Mouse (Mus musculus): ENCODE measurements around the gene Rcvrn.

The Rcvrn gene

DNA sequence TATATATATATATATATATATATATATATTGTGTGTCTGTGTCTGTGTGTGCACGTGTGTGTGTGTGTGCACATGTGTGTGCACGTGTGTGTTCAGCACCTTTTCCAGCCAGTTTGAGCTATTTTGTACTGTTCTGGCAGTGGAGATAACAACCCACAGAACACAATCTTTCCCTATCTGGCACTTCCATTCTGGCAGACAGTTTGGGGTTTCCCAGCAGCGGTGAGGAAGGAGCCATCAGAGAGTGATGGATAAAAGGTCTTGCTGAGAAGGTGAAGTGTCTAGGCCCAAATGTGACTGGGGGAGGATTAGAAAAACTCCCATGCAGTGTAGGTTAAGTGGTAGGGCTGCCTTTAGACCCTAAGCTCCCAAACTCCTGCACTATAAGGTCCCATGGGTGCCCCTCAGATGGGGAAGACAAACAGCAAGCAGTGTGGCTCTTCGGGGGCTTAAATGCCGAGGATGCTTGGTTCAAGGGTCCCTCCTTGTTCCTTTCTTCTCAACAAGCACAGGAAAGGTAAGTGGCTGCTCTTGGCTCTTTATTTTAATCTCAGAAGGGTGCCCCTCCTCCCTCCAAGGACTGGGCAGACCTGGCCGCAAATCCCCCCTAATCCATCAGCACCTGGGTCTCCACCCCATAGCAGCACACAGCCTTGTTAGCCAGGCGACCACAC lies at the start of gene Rcvrn:
Gene Rcvrn, plus strand, starts transcription at position 624 of the 674 bp plus-strand sequence.
- DNase-seq (ENCODE audit: low spot score), result no peak

DNA sequence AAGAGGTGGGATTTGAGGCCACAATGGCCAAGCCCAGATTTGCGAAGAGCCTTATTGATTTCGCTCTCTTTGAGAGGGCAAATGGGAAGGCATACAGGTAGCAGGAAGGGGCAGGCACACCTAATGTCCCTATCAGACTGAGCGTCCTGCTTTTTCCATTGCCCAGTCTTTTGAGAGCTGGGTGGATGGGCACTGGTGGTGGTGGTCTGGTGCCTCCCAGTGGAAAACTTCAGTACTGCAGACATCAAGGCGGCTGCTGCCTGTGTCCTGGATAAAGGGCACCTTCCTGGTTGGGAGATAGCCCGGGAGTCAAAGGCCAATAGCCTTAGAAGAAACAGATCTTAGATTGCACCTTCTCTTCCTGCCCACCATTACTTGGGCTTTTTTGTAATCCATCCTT lies 47.4 kb upstream of the Rcvrn start:
- no peak for DNase-seq (ENCODE audit: low spot score)

DNA sequence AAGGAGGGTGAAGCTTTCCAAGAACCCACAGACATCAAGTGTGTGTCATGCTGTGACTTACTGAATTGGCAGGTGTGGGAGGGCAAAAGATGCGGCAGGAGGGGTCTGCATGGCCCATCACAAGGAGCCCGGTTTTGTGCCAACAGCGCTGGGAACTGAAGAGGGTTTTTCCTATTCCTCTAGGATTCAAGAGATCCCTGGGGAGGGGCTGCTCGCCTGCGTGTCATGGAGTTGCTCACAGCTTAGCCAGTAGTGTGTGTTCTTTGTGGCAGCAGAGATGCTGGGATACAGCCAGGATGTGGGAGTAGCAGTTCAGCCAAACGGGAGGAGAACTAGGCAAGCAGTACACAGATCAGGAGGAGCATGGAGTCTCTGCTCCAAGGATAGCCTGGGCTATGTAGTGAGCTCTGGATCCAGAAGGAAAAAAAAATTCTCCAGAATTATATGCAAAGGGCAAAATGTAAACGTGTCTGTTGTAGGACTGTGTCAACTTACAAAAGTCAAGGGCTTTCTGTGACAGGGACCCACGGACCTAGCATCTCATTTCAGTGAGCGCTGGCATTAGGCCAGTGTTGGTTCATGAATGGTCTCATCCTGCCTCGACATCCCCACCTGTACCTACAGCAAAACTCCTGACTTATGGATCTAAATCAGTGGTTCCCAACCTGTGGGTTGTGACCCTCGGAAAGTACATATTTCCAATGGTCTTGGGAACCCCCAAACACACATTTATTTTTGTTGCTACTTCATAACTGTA lies 46.3 kb upstream of the Rcvrn start:
- DNase-seq (ENCODE audit: low spot score), result no peak

DNA sequence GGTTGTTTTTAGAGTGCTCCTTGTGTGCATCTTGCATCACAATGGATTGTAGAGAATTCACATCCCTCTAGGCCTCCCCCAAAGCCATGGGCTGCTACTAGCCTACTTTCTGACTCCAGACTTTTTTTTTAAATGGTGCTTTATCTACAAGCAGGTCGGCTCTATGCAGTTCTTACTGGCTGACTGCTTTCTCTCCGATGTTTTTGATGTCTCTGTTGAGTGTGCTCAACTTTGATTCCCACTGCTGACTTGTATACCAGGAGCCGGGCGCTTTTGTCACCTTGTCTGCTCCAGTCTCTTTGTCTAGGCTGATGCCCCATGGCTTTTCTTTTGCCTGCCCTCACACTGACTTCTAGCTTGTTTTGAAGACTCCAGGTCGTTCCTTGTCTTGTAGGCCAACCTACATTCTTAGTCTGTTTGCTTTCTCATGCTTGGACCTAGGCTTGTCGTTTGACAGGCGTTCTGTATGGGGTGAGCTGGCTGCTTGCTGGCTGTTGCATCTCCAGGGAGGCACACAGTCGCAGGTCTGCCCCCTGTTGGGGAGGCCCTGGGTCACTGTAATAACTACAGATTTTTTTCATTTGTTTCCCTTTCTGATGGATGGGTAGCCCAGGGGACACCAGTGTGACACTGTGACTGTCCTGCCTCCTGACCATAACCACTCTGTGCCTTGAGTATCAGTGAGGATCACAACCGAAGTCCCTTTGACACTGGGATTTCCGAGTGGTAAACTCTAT lies 45.0 kb upstream of the Rcvrn start:
- no peak for DNase-seq (ENCODE audit: low spot score)

DNA sequence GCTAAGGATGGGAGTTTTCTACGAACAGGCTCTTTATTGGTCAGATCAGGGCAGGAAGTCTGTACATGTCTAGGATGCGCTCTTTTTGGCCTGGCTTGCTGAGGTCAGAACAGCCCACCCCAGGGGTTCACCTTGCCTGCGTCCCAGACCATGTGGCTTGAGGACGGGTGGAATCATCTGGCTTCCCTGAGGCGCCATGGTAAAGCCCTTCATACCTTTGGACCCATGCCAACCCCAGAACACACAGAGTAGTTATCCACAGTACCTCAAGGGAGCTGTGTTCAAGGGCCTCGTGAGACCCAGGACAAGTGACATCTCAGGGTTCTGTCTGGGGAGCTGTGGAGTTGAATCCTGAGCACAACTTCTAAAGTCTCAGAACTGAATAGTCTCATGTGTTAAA lies 43.4 kb upstream of the Rcvrn start:
- DNase-seq (ENCODE audit: low spot score), result no peak

DNA sequence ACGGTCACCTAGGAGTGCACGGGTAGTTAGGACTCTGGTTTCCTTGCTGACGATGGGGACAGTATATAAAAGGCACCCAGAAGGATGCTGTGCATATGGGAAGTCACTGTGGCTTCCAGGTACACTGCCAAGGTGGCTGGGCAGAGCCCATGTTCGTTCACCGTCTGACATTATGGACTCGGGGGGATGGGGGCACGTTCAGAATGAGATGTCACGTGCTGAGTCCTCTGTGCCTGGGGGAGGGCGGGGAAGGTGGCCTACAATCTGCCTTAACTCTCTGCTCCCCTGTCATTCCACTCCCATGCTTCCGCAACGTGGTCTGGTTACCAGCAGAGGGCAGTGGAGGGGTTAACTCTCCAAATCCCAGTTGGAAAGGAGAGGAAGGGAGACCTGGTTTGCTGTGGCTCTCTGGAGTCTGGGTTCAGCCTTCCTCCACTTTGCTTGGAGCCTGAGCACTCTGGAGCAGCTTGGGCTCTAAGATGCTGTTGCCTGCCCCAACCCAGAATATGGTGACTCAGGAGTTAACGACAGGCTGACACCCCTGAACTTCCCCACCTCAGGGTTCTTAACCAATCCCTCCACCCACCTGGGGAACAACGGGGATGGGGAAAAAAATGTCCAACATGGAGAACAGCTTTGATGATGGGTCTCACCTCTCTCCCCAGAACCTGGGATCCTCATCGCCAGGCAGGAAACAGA lies 42.8 kb upstream of the Rcvrn start:
- DNase-seq (ENCODE audit: low spot score), result no peak

DNA sequence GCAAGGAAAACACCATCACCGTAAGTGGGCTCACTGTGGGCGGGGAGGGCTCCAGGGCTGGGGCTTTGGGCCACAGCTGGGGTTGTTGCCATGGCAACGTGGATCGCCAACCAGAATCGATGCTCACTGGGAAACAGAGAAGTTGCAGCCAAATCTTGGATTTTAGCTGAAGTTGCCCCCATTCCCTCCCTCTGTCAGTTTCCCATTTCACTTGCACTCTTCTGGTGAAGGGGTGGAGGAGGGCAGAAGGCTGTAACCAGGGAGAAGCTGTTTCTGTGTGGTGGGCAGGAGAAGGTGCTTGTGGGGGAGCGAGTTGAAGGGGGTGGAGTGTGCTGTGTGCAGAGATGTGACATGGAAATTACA lies 42.3 kb upstream of the Rcvrn start:
- DNase-seq (ENCODE audit: low spot score), result no peak

DNA sequence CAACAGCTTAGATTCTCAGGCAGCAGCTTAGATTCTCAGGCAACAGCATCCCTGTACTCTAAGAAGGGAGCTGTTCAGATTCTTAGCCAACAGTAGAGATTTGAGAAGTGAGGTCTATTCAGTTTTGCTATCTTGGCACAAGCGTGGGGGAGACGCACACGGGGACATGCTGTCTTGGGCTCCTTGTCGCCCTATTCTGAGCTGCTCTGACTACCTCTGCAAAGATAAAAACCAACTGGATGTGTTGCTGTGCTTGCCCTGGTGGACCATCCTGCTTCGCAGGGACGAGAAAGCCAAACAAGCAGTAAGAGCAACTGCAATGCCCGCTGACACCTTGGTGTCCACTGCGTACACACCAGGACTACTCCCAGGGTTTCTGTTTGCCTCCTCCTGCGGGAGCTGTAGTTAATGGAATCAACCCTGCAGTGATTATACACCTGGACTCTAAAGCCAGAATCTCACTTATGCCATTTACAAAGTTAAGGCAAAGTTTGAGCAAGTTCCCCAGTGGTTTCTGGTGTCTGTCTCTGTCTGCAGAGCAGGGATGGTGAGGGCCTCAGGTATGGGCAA lies 41.5 kb upstream of the Rcvrn start:
- no peak for DNase-seq (ENCODE audit: low spot score)

DNA sequence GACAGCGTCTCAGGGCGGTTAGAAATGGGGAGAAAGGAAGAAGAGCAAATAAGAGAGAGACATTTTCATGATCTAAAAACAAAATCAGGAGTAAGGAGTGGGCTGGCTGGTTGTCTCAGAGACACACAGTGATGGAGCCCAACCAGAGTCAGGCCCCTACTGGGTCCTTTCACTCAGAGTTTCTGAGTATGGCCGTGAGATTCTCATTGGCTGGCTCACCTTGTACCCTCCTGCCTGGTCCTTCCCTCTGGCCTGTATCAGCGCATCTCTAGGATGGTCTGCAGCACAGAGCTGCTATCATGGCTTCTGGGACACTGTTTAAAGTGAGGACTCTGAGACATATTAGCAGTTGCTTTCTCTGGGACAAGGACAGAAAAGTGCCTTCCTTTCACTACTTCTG lies 40.6 kb upstream of the Rcvrn start:
- DNase-seq (ENCODE audit: low spot score), result no peak

DNA sequence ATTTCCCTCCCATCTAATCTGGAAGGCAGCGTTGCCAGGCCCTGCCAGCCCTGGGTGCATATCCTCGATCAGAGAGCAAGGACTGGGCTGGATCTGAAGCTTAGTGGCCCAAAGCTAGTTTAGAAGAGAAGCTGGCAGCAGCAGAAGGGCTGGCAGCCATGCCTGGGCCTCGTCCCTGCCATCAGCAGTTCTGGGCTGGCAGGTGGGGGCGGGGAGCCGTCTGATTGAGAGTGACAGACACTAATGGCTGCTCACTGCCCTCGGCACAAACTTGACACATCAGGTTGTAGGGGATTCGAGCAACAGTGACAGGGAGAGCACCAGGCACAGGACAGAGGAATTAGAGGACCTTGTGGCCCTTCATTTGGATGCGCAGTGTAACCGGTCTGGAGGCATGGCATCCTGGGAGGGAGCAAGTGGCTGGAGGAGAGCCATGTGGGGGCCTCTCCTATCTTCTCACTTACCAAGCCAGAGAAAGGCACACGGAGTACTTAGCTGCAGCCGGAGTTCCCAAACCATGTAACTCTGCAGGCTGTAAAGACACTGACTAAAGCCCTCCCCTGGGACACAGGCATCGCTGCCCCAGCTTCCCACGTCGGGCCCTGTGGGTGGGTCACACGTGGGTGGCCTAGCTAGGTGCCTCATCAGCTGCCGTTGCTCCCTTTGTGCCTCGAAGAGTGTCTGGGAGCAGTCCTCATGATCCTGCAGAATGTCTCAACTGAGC lies 39.7 kb upstream of the Rcvrn start:
- no peak for DNase-seq (ENCODE audit: low spot score)

DNA sequence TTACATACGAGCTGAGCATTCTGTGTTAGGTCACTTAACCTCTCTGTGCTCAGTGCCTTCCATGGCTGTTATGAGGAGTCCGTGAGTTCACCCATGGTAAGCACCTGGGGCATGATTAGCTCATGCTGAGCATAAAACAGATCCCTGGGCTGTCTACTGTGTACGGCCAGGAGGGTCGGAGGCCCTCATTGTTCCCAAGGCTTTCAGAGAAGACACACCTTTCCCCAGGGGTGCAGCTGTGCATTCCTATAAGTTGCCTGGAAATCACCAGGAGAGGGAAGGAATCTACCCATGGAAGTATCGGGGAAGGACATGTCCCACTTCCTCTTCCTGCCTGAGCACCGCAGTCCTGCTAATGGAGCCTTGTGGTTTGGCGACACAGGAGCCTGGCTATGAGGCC lies 38.8 kb upstream of the Rcvrn start:
- DNase-seq (ENCODE audit: low spot score), result no peak

DNA sequence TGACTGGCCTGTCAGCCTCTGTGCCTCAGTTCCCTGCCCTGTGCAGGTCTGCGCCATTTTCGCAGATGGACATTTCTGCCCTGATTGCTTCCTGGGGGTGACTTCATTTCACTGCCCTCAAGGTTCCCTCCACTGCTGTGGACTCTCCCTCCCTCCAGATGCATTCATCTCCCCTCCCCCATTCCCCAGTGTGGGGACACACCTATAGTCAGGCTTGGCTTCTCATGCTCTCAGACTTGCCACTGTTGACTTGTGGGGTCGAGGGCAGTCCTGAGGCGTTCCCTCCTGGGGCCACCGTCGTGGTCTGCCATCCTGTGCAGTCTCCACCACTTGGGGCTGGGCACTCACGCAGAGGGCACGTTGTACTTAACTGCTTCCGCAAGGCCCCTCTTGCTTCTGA lies 38.3 kb upstream of the Rcvrn start:
- no peak for DNase-seq (ENCODE audit: low spot score)

DNA sequence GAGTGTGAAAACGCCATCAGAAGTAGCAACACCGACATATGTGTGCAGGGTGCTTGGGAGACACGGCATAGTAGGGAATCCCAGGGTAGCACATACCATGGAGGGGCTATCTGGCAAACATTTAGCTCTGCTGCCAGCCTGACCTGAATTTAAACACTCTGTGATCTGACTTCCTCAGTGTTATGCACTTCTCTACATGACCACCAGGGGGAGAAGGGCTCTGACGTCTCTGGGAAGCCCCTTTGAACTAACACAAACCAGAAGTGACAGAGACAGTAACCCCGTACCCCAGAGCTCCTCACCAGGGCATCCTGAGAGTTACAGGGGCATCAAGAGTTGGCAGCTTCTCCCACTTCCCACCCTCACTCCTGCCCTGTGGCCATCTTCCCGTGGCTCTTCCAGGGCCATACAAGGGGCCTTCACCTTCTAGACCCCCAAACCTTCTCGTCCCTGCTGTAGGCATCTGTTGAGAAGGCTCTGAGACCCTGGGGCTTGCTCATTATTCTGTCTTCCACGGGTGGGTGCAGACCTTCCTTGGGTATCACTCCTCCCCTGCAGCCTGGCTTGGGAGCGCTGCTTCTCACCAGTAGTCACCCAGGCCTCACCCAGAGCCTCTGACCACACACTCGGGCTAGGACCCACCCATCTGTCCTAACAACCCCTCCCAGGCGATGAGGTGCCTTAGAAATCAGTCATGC lies 37.3 kb upstream of the Rcvrn start:
- DNase-seq (ENCODE audit: low spot score), result peak; percentile 11

DNA sequence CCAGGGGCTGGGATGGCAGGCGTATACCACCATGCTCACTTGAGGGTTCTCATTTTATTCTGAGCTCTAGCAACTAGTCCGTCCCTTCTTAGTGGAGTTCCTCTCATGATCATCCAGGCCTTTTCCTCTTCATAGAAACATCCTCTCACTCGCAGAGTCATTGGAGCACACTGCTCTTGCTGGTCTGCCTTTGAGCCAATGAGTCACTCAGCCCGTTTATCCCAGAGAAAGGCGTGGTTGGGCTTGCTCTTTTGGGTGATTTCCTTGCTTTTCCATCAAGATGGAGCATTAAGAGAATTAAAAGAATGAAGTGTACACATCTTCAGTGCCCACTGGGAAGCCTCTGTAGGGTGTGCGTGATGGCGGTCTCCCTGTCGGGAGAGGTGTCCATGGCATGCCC lies 33.7 kb upstream of the Rcvrn start:
- DNase-seq (ENCODE audit: low spot score), result no peak

DNA sequence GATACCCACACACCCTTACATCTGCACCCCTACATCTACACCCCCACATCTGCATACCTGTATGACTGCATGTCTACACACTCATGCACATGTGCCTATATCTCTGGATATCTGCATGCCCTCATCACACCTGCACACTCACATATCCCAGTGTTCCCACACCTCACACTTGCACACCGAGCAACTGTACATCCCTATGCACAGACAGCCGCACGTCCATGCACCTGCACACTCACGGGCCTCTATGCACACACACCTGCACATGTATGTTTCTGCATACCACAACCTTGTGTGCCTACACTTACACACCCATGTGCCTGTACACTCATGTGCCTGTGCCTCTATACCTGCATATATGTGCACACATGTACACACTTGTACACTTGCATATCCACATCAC lies 31.7 kb upstream of the Rcvrn start:
- DNase-seq (ENCODE audit: low spot score), result no peak

DNA sequence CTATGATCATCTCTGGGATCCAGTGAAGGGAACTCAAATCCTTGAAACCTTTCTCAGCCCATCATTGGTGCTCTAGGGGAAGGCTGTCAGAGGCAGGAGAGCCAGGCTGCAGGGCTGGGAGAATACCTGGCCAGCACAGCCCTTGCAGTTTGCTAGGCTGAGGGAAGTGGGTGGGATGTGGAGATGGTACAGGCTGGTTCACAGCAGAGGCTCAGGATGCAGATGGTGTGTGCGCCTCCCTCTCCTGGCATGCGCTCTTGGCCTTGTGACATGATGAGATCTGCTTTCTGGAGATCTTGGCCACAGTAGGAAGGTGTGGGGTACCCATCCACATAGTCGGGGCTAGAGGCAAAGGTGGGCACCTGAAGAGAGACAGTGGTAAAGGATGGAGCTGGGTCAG lies 30.9 kb upstream of the Rcvrn start:
- DNase-seq (ENCODE audit: low spot score), result no peak

DNA sequence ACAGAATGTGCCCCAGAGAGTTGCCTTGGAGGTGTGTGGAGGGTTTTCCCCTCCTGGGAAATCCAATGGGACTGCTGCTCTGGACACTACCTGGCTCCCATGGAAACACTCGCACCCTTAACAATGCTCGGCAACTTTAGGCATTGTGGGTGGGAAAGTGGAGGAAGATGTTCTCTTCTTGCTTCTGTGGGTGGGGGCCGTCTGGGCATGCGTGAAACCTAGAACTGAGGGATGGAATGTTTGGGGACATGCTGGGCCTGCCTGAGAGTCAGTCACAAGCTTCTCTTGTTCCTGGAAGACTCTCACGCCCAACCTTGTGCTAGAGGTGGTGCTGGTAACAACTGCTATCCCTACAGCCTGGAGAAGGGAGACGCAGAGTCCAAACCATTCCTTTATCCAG lies 30.2 kb upstream of the Rcvrn start:
- no peak for DNase-seq (ENCODE audit: low spot score)

DNA sequence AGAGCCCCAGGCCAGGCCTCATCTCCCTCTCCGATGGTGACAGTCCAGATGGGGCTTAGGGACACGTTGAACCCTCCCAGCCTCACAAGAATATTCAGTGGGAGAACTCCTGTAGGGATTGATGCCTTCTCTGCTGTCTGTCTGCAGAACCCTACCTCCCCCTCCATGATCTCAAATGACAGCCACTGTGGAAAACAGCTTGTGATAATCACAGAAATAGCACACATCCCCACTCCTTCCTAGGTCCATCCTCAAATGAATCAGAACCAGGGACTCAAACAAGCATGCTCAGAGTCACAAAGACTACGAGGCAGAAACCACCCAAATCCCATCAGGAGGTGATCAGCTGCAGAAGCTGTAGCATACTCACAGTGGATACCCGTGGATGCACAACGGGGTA lies 29.0 kb upstream of the Rcvrn start:
- DNase-seq (ENCODE audit: low spot score), result no peak

DNA sequence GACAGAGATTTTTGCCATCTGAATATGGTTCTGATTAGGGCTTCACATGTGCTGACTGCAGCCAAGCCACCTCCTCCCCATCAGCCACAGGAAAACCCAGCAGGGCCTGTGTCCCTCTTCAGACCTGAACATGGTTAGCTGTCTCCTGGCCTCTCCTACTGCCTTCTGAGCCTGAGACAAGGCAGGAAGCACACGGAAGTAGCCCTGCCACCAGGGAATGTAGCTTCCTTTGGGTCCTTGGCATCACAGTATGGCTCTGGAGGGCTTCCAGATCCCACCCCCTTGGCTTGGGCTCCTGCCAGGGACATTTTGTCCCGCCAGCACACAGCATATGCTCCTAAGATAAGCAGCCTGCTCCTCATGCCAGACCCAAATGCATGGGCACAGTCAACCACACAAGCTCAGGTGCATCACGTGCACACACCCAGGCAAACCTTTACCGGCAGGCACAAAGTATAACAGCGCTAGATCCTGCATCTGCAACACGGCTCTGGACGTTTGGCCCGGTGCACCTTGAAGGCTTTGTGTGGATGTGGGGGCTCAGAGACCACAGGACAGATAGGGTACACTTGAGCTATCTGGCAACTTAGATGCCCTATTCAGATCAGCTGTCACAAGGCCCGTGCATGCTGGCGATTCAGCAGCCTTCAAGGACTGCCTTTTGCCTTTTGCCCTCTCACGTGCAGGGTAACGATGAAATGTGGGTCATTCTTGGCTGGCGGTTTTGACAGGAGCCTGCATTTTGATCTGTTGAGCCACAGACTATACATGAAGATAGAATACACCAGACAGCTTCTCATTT lies 27.4 kb upstream of the Rcvrn start:
- DNase-seq (ENCODE audit: low spot score), result no peak

DNA sequence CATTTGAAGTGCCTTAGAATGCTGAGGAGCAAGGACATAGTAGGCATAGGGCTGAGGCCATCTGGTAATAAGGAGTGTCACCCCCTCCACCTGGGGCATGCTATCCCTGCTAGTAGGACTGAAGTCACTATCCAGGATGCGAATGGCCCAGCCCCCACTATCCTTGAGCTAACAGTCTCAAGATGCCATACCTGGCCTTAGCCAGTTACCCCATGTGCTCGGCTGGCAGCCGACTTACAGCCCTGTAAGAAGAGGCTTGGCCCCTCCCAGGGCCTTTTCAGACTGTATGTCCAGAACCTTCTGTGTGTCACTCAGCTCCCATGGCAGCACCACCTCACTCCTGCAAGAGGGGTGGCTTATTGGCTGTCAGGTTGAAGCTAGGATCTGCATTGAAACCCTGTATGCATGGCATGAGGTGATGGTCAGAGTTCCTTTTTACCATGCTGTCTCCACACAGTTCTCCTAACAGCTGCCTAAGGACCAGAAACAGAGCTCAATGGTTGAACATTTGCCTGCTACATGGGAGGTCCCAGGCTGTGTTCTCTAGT lies 26.6 kb upstream of the Rcvrn start:
- no peak for DNase-seq (ENCODE audit: low spot score)

Data from T-cell, adult 2 months (primary cell).